ENCODE assay signal across 8 mouse cellular contexts in genomic region chr9:103110727-103111501, GRCm38 (mm10). TPM values are rescaled to one million over a fixed set of nuclear protein-coding genes. Genes with fewer than 3 reads are reported as not detected.
DNase-seq lines count a peak whose midpoint lies in the region; ATAC-seq and TF ChIP-seq lines count a peak whose summit lies in the region.

No protein-coding gene starts in this region.

- peaks cover 55% of the 10 kb centered on the region for H3K27me3 ChIP-seq in hindbrain, embryonic 10.5 days (ENCODE audit: insufficient read depth, poor library complexity, severe bottlenecking)
- peaks cover 43% of the 10 kb centered on the region for H3K27me3 ChIP-seq in lung, embryonic 16.5 days (ENCODE audit: control insufficient read depth, insufficient read depth, low read depth, low read length)
- peaks cover 13% of the 10 kb centered on the region for H3K27me3 ChIP-seq in stomach, postnatal 0 days (ENCODE audit: control insufficient read depth, insufficient read depth, low read length)

- peak overlapping the region; percentile 83 for H3K4me3 ChIP-seq in hindbrain, embryonic 10.5 days
- peak overlapping the region; percentile 69 for H3K4me3 ChIP-seq in lung, embryonic 16.5 days (ENCODE audit: low read length)
- H3K4me3 ChIP-seq in stomach, postnatal 0 days (ENCODE audit: low read depth, low read length): peak overlapping the region; percentile 61

- TF ChIP-seq CTCF in stomach, postnatal 0 days (IDR thresholded peaks at IDR 0.05; ENCODE audit: low read depth): no peak; the same call in 1 of the 2 replicates

- H3K4me1 ChIP-seq in hindbrain, embryonic 10.5 days (replicated peaks): peaks cover 62% of the 10 kb centered on the region
- peaks cover 20% of the 10 kb centered on the region for H3K4me1 ChIP-seq in lung, embryonic 16.5 days (replicated peaks; ENCODE audit: control insufficient read depth, insufficient read depth, low read length)
- H3K4me1 ChIP-seq in stomach, postnatal 0 days (replicated peaks; ENCODE audit: control insufficient read depth, insufficient read depth): peaks cover 6% of the 10 kb centered on the region

- H3K9ac ChIP-seq in lung, embryonic 16.5 days (ENCODE audit: low read length): peak overlapping the region; percentile 75
- peak overlapping the region; percentile 64; the same call in 1 of the 2 replicates for H3K9ac ChIP-seq in stomach, postnatal 0 days (ENCODE audit: low read length)

- peak; percentile 47 for DNase-seq in cerebellum, adult 11 months
- no peak for DNase-seq in cerebellum, postnatal 4 days (ENCODE audit: low spot score in 2 of 2)
- peak; percentile 41 for DNase-seq in CD4-positive helper T cell, adult 2 months (ENCODE audit: low read depth, low spot score)
- DNase-seq in hindbrain, embryonic 10.5 days (ENCODE audit: low spot score): no peak
- no peak for DNase-seq in stomach, postnatal 0 days (ENCODE audit: low spot score)
- no peak for DNase-seq in gastrocnemius, postnatal 25 days
- DNase-seq in urinary bladder, postnatal 14 days (ENCODE audit: low spot score): no peak

- peak; percentile 7; the same call in 1 of the 2 replicates for ATAC-seq in lung, embryonic 16.5 days (ENCODE audit: low read depth)
- ATAC-seq in stomach, postnatal 0 days (ENCODE audit: low FRiP score, low TSS enrichment): no peak

- peaks cover 7% of the 10 kb centered on the region; the same call in 1 of the 2 replicates for H3K36me3 ChIP-seq in hindbrain, embryonic 10.5 days
- no peaks in the 10 kb centered on the region for H3K36me3 ChIP-seq in lung, embryonic 16.5 days (ENCODE audit: control insufficient read depth, insufficient read depth, low read length)
- no peaks in the 10 kb centered on the region for H3K36me3 ChIP-seq in stomach, postnatal 0 days (ENCODE audit: control insufficient read depth, insufficient read depth, low read length)

- peak overlapping the region; percentile 98 for H3K4me2 ChIP-seq in lung, embryonic 16.5 days (ENCODE audit: low read depth, low read length)
- peak overlapping the region; percentile 87 for H3K4me2 ChIP-seq in stomach, postnatal 0 days (replicated peaks; ENCODE audit: low read depth)

- peak overlapping the region; percentile 92 for H3K27ac ChIP-seq in hindbrain, embryonic 10.5 days
- no peak overlapping the region for H3K27ac ChIP-seq in lung, embryonic 16.5 days (ENCODE audit: low read length)
- no peak overlapping the region for H3K27ac ChIP-seq in stomach, postnatal 0 days (replicated peaks)

- 18% methylated on average over 18 of the region's 18 CpGs for WGBS in hindbrain, embryonic 10.5 days
- 14% methylated on average over 18 of the region's 18 CpGs for WGBS in lung, embryonic 16.5 days
- WGBS in stomach, postnatal 0 days: 17% methylated on average over 18 of the region's 18 CpGs

- no peaks in the 10 kb centered on the region for H3K9me3 ChIP-seq in hindbrain, embryonic 10.5 days
- no peaks in the 10 kb centered on the region for H3K9me3 ChIP-seq in lung, embryonic 16.5 days (ENCODE audit: control insufficient read depth, low read length)
- no peaks in the 10 kb centered on the region for H3K9me3 ChIP-seq in stomach, postnatal 0 days (ENCODE audit: control insufficient read depth, low read length)

- no peak for TF ChIP-seq EP300 in stomach, postnatal 0 days (optimal IDR thresholded peaks at IDR 0.05)

RNA-seq across cellular contexts. Expression of gene Rab6b, which starts 0.7 kb away (rescaled TPM):
- 17.0 and 29.0 TPM in 2 replicates for polyA plus RNA-seq in hindbrain, embryonic 10.5 days (2016; fragmentation: Nextera tagmentation; extraction: Ambion mirVana)
- 3.3 and 3.6 TPM in 2 replicates for polyA plus RNA-seq in lung, embryonic 16.5 days (2015; fragmentation: Nextera tagmentation; extraction: Ambion mirVana)
- polyA plus RNA-seq in stomach, postnatal 0 days (2015; fragmentation: Nextera tagmentation; extraction: Ambion mirVana): 3.3 and 4.1 TPM in 2 replicates
- under 1 TPM; 0.61 to 0.72 TPM for total RNA-seq in gastrocnemius, postnatal 25 days (2021)

Comparison
In these comparisons a context has a peak if more than half of its experiments do, and no peak if none do; other contexts are left out.
1. DNase-seq: peak in cerebellum, adult 11 months (single experiment) and CD4-positive helper T cell, adult 2 months (single experiment); none in cerebellum, postnatal 4 days (0 of 2), hindbrain, embryonic 10.5 days (single experiment), stomach, postnatal 0 days (single experiment), gastrocnemius, postnatal 25 days (single experiment) and urinary bladder, postnatal 14 days (single experiment).
2. Peak in every context shown above with its lines, with median percentiles within 50 percentile points of each other: H3K4me3 ChIP-seq.